Mouse (Mus musculus) embryonic fibroblast, embryonic 13.5 days (primary cell): ENCODE measurements around the gene Gtf2ird1. TPM values are rescaled to one million over a fixed set of nuclear protein-coding genes. Genes with fewer than 3 reads are reported as not detected.
A peak's percentile ranks its signal among the peaks of the same experiment; 100 is the strongest.
"Not testable (repeated sequence)": the region's sequence is repeated elsewhere in the genome, so short reads cannot be mapped to it uniquely, and the experiment has no call there.

ENCODE experiments used
- H3K27ac ChIP-seq: 2 replicates; pipeline ENCODE4 v1.5.1; 2012; ENCODE audit warnings: low read length, control low read depth, inconsistent platforms; ENCODE audit not compliant: insufficient read depth
- H3K4me1 ChIP-seq: 2 replicates; pipeline ENCODE4 v1.6.1; 2011; ENCODE audit warnings: low read length; ENCODE audit not compliant: control insufficient read depth, insufficient read depth
- H3K4me3 ChIP-seq: 2 replicates; pipeline ENCODE4 v1.5.1; 2011; ENCODE audit warnings: mild to moderate bottlenecking, control low read depth, low read length; ENCODE audit not compliant: insufficient read depth
- CTCF ChIP-seq: IDR thresholded peaks from 2 replicates; pipeline ENCODE4 v1.5.1; 2011; ENCODE audit warnings: mild to moderate bottlenecking, control low read depth, low read length, moderate library complexity, borderline replicate concordance; ENCODE audit not compliant: insufficient read depth
- POLR2A ChIP-seq: IDR thresholded peaks from 2 replicates; pipeline ENCODE4 v1.6.1; 2011; ENCODE audit warnings: low read depth, mild to moderate bottlenecking, control low read depth, low read length, moderate library complexity
- polyA plus RNA-seq: library from polyadenylated mRNA; stranded (reverse); fragments of >200 nt; gene quantifications from 2 replicates; pipeline ENCODE4 v1.2.4, GENCODE M21; 2011; ENCODE audit warnings: low read depth; ENCODE audit not compliant: missing spikeins, insufficient read length

Gene Gtf2ird1
- polyA plus RNA-seq, 1 experiment, result 58.2 TPM

GRCm38 (mm10) chr5:134353117-134353516, 103.4 kb downstream of the Gtf2ird1 start:
- TF ChIP-seq CTCF (no peak), POLR2A (no peak)
- no peak overlapping the region for H3K4me3 ChIP-seq
- H3K27ac ChIP-seq, result no peak overlapping the region
- 0 out of 2 replicates have a peak, but pooled peaks cover 2% of the 10 kb centered on the region for H3K4me1 ChIP-seq

- Histone ChIP-seq H3K4me1 (0 out of 2 replicates have a peak, but pooled peaks cover 2% of the 10 kb centered on the region), H3K4me3 (no peak overlapping the region), H3K27ac (peak overlapping the region; percentile 2; the same call in 1 of the 2 replicates)
- no peak for TF ChIP-seq CTCF
- no peak for TF ChIP-seq POLR2A
These were observed 104.0 kb downstream of the Gtf2ird1 start for GRCm38 (mm10) chr5:134352527-134353001.

- 0 out of 2 replicates have a peak, but pooled peaks cover 2% of the 10 kb centered on the region for H3K4me1 ChIP-seq
- TF ChIP-seq CTCF (no peak), POLR2A (no peak)
- no peak overlapping the region for H3K27ac ChIP-seq
- H3K4me3 ChIP-seq, result no peak overlapping the region
These were observed 105.9 kb downstream of the Gtf2ird1 start for GRCm38 (mm10) chr5:134350660-134351059.

GRCm38 (mm10) chr5:134347066-134347465, 109.5 kb downstream of the Gtf2ird1 start:
- Histone ChIP-seq H3K27ac (no peak overlapping the region), H3K4me1 (no peaks in the 10 kb centered on the region), H3K4me3 (no peak overlapping the region)
- TF ChIP-seq POLR2A (no peak), CTCF (no peak)

GRCm38 (mm10) chr5:134345449-134345848, 111.1 kb downstream of the Gtf2ird1 start:
- Histone ChIP-seq H3K4me1 (no peaks in the 10 kb centered on the region), H3K4me3 (no peak overlapping the region), H3K27ac (no peak overlapping the region)
- TF ChIP-seq CTCF (no peak), POLR2A (no peak)

GRCm38 (mm10) chr5:134344076-134344475, 112.4 kb downstream of the Gtf2ird1 start:
- H3K4me3 ChIP-seq, result no peak overlapping the region
- no peak overlapping the region for H3K27ac ChIP-seq
- no peak for TF ChIP-seq POLR2A
- no peak for TF ChIP-seq CTCF
- no peaks in the 10 kb centered on the region for H3K4me1 ChIP-seq

- H3K4me1 ChIP-seq, H3K4me3 ChIP-seq, H3K27ac ChIP-seq: not testable (repeated sequence)
These were observed 113.0 kb downstream of the Gtf2ird1 start for GRCm38 (mm10) chr5:134343530-134343929.

- Histone ChIP-seq H3K4me1 (no peaks in the 10 kb centered on the region), H3K27ac (no peak overlapping the region), H3K4me3 (no peak overlapping the region)
- no peak for TF ChIP-seq POLR2A
- no peak for TF ChIP-seq CTCF
These were observed 113.9 kb downstream of the Gtf2ird1 start for GRCm38 (mm10) chr5:134342503-134343205.

- no peak overlapping the region for H3K4me3 ChIP-seq
- H3K4me1 ChIP-seq, result no peaks in the 10 kb centered on the region
- H3K27ac ChIP-seq, result no peak overlapping the region
- TF ChIP-seq CTCF (no peak), POLR2A (no peak)
These were observed 114.8 kb downstream of the Gtf2ird1 start for GRCm38 (mm10) chr5:134341721-134342120.

GRCm38 (mm10) chr5:134341321-134341720, 115.2 kb downstream of the Gtf2ird1 start:
- Histone ChIP-seq H3K27ac (no peak overlapping the region), H3K4me1 (no peaks in the 10 kb centered on the region), H3K4me3 (no peak overlapping the region)
- no peak for TF ChIP-seq POLR2A
- no peak for TF ChIP-seq CTCF
